Mouse (Mus musculus) testis, adult 2 months (tissue): ENCODE results near the gene Kcna2.

Experiments
- CTCF ChIP-seq: fragments of 200-500 bp; IDR thresholded peaks from 2 replicates; pipeline ENCODE4 v1.5.1; 2012; ENCODE audit warnings: low read depth, mild to moderate bottlenecking, inconsistent platforms, low read length, moderate library complexity; ENCODE audit not compliant: control insufficient read depth, insufficient read depth, insufficient replicate concordance
- POLR2A ChIP-seq: fragments of 200-500 bp; IDR thresholded peaks from 2 replicates; pipeline ENCODE4 v1.6.1; 2012; ENCODE audit warnings: low read depth, mild to moderate bottlenecking, inconsistent platforms, low read length, moderate library complexity; ENCODE audit not compliant: control insufficient read depth

DNA sequence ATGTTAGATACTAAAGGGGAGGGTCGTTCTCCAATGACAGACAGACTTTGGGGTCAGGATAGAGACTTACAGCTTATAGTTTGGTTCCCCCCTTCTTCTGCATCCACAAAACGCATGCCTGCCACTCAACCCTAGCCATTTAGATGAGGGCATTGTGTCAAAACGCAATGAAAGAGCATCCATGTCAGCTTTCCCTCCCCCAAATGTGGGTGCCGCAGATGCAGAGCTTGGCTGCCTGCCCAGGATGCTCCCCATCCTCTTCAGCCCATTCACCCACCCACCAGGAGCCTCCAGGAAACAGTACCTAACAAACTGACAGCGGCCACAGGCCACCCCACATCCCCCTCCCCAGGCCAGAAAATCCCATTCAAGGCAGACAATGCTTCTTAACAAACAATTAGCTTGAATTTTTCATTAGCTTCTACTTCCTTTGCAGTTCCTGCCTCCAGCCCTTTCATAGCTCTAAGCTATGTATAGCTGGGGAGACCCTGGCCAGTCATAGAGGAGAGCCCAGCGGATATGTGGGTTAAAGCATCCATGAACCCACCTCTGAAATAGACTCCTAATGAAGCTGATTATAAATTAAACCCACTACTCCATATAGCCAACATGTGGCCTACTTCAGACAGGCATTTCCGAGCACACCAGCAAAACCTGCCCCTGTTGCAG is 50.1 kb downstream of the Kcna2 start:
- TF ChIP-seq CTCF (no peak), POLR2A (no peak)
